Mouse (Mus musculus) brain, embryonic 14.5 days (tissue): Measurements from ENCODE around the gene Nsg1. TPM values are rescaled to one million over a fixed set of nuclear protein-coding genes. Genes with fewer than 3 reads are reported as not detected.

Source experiments
- DNase-seq: peaks from one replicate; pipeline ENCODE4 v3.0.0-alpha.2; 2011; ENCODE audit warnings: low read depth
- CTCF ChIP-seq: fragments of 200-500 bp; IDR thresholded peaks from 2 replicates; pipeline ENCODE4 v1.5.1; 2012; ENCODE audit warnings: inconsistent platforms, mild to moderate bottlenecking, moderate library complexity, borderline replicate concordance; ENCODE audit not compliant: insufficient read depth, insufficient read length; ENCODE audit errors: extremely low read depth
- POLR2A ChIP-seq: fragments of 200-500 bp; IDR thresholded peaks from 2 replicates; pipeline ENCODE4 v1.6.1; 2012; ENCODE audit warnings: mild to moderate bottlenecking, inconsistent platforms, borderline replicate concordance; ENCODE audit not compliant: poor library complexity, insufficient read depth, insufficient read length, severe bottlenecking; ENCODE audit errors: extremely low read depth
- polyA plus RNA-seq: library from polyadenylated mRNA; depleted of rRNA; stranded (reverse); fragments of >200 nt; gene quantifications from 2 replicates; pipeline ENCODE4 v1.2.3, GENCODE M21; 2012; rRNA removed

Gene Nsg1
- polyA plus RNA-seq = 719 and 725 TPM in 2 replicates

DNA sequence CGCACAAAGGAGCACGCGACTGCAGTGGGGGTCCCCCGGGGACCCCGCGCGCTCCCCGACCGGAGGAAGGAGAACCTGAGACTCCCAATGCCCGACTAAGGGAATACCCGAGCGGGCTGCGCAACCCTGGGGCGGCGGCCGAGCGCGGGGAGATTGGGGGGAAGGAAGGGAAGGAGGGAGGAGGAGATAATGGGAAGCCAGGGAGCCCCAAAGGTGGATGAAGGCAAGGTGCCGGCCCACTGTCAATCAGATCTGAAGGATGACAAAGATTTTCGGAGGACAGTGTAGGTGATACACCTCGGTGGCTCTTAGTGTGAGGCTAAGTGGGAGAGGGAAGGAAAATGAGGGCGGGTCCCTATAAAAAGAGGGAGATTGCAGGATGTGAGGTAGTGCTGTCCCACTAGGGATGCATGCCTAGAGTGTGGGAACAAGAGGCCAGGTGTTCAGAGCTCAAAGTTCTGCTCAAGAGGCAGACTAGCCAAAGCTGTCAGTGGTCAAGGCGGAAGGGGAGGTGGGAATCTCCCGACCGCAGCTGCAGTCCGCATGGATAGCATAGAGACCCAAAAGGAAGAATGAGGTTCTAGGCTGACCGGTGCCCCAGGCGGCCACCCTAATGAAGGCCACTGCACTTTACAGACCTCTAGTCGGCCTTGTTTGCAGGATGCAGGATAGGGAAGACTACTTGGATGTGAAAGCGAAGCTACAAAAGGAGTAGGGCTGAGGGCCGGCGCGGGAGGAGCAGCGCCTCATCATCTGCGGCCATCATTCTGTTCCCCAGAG lies at the start of gene Nsg1:
Gene Nsg1 (minus strand): TSS at position 274 of the 780 bp plus-strand sequence.
- DNase-seq = peak; percentile 60
- TF ChIP-seq CTCF (no peak), POLR2A (no peak)

DNA sequence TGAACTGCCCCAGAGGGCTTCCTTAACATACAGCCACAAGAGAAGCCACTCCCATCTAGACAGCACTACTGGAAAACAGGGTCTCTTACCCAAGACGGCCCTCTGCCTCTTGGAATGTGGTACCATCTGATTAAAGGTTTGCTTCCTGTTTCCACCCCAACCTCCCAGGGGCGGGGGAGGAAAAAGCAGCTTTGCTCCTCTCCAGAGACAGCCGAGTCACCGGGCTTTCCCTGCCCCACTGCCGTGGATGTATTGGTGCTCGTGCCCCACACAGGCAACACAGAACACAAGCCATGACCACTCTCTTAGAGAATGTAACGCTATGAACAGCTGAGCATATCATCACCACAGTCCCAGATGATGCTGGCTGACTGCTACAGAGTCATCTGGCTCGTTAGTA lies 49.3 kb upstream of the Nsg1 start:
- no peak for DNase-seq
- TF ChIP-seq POLR2A = no peak
- TF ChIP-seq CTCF = no peak

DNA sequence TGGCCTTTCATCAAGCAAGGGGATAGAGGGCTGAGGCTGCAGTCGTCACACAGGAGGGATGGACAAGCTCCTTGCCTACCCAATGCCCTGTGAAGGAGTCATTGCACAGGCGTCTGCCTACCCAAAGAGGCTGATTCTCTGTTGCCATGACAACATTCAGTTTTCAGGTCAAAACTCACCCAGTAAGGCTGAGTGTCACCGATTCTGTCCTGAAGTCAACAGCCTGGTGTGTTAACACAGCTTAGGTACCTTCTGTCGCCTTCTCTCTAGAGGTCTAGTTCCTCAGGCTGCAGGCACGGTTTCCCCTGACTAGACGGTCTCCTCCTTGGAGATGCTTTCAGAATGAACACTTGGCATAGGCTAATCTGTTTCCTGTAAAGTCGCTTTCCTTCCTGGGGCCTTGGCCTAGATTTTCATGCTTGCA lies 45.6 kb upstream of the Nsg1 start:
- no peak for DNase-seq
- TF ChIP-seq POLR2A = no peak
- TF ChIP-seq CTCF = no peak

DNA sequence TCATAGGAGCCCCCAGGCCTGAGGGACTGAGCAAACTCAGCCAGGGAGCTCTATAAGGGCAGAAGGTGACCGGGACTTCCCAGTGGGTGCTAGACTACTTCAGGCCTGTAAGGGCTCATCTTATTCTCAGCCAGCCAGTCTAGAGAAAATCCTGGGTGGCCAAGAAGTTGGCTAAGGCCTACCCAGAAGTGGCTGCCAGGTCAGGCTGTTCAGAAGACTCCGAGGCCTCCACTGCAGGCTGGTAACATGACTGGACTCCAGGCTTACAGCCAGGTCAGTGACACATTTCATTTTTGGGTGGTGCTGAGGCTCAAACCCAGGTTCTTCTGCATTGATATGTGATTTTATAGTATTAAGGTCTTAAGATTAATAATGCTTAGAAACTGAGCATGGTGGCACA lies 40.0 kb upstream of the Nsg1 start:
- DNase-seq = no peak
- TF ChIP-seq CTCF (no peak), POLR2A (no peak)

DNA sequence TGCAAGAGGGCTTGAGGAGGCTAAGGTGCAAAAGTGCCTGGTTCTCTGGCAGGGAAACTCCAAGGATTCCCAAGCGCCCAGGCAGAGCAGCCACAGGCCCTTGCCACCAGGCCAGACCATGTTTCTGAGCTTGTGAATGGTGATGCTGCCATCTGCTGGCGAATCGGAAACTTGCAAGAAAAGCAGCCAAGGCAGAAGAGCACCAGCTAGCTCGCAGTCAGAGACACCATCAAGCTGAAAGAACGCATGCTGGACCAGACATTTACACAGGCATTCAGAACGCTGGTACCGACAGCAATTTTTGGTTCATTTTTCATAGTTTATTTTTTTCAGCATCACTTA lies 37.7 kb upstream of the Nsg1 start:
- peak; percentile 93 for DNase-seq
- TF ChIP-seq CTCF = peak; percentile 97
- TF ChIP-seq POLR2A = no peak

DNA sequence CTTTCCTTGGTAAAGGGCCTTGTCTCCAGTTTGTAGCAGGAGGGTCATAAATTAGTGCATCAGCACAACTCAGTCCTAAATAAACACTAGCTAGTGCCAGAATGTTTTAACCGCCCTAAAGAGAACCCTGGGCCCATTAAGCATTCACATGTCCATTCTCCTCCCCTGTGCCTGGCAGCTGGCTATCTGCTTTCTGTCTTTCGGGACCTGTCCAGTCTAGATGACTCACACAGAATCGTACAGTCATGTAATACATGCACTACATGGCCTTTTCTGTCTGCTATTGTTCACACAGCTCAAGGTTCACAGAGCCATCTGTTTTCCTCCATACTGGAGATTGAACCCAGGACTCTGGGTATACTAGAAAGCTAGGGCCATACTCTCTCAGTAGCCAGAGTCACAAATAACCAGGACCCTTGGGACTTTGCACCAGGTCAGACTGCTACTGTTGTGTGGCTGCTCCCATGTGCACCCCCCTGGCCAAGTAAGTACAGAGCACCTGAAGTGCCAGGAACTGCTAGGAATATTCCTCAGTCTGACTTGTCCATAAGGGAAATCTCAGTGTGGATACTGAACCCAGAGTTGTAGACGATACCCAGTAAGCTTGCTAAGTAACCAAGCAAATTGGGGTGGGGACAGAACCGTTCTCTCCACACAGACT lies 37.2 kb upstream of the Nsg1 start:
- TF ChIP-seq POLR2A (no peak), CTCF (no peak)
- no peak for DNase-seq

DNA sequence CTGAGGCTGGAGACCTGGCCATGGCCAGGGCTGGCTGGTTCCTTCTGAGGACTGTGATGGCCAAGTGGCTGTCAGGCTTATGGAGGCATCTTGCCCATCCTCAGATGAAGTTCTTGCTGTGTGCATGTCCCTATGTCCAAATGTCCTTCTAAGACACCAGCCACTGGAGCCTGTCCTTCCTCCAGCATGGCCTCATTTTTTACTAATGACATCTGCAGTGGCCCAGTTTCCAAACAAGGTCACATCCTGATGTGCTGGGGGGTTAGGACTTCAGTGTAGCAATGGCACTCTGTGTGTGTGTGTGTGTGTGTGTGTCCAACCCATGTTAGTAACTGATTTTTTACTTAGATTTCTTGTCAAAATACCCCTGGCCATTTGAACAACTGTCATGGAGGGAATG lies 36.2 kb upstream of the Nsg1 start:
- TF ChIP-seq CTCF = no peak
- no peak for TF ChIP-seq POLR2A
- DNase-seq = no peak

DNA sequence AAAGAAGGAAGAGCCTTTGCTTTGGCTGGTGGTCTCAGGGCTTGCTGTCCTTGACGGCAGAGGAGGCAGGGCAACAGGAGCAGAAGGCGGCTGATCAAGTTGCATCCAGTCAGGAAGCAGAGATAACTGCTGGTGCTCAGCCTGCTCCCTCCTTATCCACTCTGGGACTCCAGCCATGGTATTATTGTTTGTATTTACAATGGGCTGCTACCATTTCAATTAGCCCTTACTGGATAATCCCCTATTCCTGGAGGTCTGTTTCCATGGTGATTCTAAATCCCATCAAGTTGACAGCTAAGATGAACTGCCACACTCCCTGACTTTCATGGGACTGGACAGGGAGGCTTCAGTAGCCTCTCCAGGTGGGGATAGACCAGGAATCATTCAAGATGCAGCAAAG lies 35.2 kb upstream of the Nsg1 start:
- TF ChIP-seq CTCF (no peak), POLR2A (no peak)
- DNase-seq = peak; percentile 62

DNA sequence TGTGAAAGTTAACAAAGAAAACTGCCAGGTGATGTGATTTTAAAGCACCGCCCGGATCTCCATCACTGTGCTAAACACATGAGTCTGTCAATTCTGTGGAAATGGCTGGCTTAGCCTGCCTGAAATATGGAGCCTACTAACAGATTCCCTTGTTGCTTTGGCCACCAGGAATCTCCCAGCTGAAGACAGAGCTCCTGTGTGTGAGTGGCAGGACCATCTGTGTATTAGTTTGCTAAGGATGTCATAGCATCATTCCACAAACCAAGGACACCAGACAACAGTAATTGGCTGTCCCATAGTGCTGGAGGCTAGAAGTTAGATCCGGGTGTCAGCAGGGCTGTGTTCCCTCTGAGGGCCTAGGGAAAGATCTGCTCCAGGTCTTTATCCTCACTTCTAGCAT lies 31.2 kb upstream of the Nsg1 start:
- TF ChIP-seq POLR2A (no peak), CTCF (no peak)
- DNase-seq = no peak

DNA sequence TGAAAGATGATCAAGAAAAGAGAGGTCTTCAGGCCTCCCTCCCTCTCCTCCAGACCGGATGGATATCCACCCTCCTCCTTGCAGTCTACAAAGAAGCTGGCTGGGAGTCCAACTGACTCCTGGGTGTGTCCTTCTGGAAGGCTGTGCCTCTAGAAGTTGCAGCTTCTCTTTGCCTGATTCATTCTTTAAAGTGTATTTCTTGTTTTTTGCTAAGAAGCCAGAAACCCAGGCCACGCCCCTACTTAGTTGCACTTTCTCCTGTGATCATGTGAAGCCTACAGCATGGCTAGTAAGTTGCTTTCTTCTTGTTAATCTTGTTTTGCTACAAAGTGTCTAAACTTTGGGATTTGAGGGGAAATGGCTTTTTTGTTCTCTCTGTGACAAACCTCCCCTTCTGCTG lies 27.3 kb upstream of the Nsg1 start:
- TF ChIP-seq POLR2A (no peak), CTCF (no peak)
- DNase-seq = no peak

DNA sequence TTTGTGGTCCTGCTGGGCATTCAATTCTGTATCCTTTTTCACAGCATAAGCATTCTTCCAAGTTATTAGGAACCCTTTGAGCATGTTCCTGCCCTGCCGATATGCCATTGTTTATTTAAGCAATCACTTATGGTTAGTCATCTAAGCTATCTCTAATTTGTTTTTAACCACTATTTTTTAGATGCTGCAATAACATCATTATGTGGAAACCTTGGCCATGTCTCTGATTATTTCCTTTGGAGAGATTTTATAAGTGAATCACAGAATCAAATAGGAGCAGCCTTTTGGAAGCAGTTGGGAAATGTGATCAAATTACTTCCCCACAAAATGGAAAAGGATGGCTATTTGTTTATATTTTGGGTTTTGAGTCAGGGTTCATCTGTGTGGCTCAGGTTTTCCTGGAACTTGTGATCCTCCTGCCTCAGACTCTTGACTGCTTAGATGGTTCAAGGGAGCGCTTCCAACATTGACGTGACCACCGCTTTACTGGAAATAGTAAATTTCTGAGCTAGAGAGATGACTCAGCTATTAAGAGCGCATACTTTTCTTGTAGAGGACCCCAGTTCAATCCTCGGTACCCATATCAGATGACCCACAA lies 25.1 kb upstream of the Nsg1 start:
- TF ChIP-seq POLR2A (no peak), CTCF (no peak)

DNA sequence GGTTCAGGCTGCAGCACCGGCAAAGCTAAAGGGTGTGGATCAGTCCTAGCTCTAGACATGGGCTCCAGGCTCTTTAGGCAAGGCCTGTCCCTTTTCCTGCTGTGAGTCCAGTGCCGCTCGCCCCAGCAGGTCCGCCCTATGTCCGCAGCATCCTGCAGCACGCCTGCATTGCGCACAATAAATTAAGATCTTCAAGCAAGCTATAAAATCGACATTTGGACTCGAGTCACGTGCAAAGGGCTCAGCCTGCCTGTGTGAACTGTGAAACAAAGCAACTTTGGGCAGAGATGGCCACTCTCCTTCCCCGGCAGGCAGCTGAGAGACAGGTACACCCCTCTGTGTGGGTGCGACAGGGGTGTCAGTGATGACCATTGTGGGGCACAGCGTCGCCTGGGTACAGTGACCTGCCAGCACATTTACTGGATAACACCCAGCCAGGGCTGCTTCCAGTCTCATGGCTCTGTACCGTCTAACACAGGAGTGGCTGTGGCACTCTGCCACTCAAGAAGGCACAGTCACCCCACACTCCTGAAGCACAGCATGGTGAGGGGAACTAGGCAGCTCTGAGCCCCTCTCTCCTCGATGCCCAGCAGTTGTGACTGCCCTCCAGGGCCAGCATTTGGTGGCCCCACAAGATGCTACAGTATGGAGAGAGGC lies 14.7 kb upstream of the Nsg1 start:
- no peak for DNase-seq
- TF ChIP-seq POLR2A (no peak), CTCF (no peak)

More for the DNA sequence above, 25.1 kb upstream of the Nsg1 start:
- DNase-seq = no peak

DNA sequence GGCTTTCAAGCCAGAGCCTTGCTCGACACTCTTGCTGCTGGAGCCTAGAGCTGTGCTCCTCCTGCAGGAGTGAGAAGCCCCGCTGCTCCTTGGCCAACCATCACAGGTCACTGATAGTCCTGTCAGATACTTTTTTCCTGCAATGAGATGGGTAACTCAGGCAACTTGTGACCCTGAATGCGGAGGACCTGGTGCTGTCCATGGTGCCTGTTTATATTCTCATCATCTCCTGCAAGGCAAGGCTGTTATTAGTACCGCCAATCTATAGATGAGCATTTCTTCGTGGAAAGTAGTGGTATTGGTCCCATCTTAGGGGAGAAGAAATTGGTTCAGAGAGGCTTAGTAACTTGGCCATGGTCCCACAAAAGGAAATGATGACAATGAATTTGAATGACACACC lies 14.1 kb upstream of the Nsg1 start:
- DNase-seq = no peak

More for the DNA sequence above, 14.1 kb upstream of the Nsg1 start:
- TF ChIP-seq POLR2A = no peak
- no peak for TF ChIP-seq CTCF
